Mouse (Mus musculus) erythroblast, embryonic 14.5 days (primary cell): ENCODE measurements around the gene 0610012G03Rik.

Source experiments
- GATA1 ChIP-seq: IDR thresholded peaks from 2 replicates; pipeline ENCODE4 v1.6.1; 2012; ENCODE audit warnings: low read length, inconsistent platforms, mixed read lengths
- TAL1 ChIP-seq: IDR thresholded peaks from 3 replicates; pipeline ENCODE4 v1.6.1; 2012; ENCODE audit warnings: low read length, inconsistent platforms, mixed read lengths

DNA sequence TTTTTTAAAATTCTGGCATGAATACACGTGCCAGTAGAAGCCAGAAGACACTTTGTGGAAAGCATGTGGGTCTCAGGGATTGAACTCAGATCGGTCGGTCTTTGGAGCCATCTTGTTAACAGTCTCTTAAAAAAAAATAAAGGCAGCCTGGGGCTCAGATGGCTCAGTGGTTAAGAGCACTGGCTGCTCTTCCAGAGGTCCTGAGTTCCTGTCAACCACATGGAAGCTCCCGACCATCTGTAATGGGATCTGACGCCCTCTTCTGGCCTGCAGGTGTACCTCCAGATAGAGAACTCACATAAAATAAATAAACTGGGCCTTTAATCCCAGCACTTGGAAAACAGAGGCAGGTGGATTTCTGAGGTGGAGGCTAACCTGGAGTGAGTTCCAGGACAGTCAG is 32.7 kb upstream of the 0610012G03Rik start:
- TF ChIP-seq GATA1 (no peak), TAL1 (no peak)
